Mouse (Mus musculus) granulocyte monocyte progenitor cell, adult 5-6 weeks (primary cell): ENCODE measurements around the gene Dohh. TPM values are rescaled to one million over a fixed set of nuclear protein-coding genes. Genes with fewer than 3 reads are reported as not detected.

Experiments
- total RNA-seq, 2 experiments: library from RNA; stranded (forward) in 1 of 2; stranded (reverse) in 1 of 2; fragments of 200-712, 200-1000 nt in 1 of 2; fragments of >200 nt in 1 of 2; fragmentation: Nextera tagmentation in 1 of 2; gene quantifications; 2 replicates each; pipeline ENCODE4 v1.2.3; 2014 to 2017

Gene Dohh
- total RNA-seq, 2 experiments from 2014 or later: 12.2 to 46.2 TPM

Other genes with a start within 250 kb of the Dohh start
Only the 30 nearest of the 35 such genes appear.
- 6.3 and 22.9 TPM in 2 replicates for gene Pias4, start 216.5 kb upstream of the Dohh start, total RNA-seq (2014; fragmentation: Nextera tagmentation)
- gene Pias4, start 216.5 kb upstream of the Dohh start, total RNA-seq (2017): 7.8 and 8.1 TPM in 2 replicates
- gene Eef2, start 207.8 kb upstream of the Dohh start, total RNA-seq (2014; fragmentation: Nextera tagmentation): 843 and 1,029 TPM in 2 replicates
- gene Eef2, start 207.8 kb upstream of the Dohh start, total RNA-seq (2017): 1,504 and 1,576 TPM in 2 replicates
- gene Dapk3, start 201.4 kb upstream of the Dohh start, total RNA-seq (2014; fragmentation: Nextera tagmentation): 25.7 and 40.8 TPM in 2 replicates
- gene Dapk3, start 201.4 kb upstream of the Dohh start, total RNA-seq (2017): 20.5 and 33.0 TPM in 2 replicates
- gene 4930442H23Rik, start 200.6 kb upstream of the Dohh start, total RNA-seq (2014; fragmentation: Nextera tagmentation): not detected in 2 replicates
- gene 4930442H23Rik, start 200.6 kb upstream of the Dohh start, total RNA-seq (2017): not detected in 2 replicates
- not detected in 2 replicates for gene Nmrk2, start 182.4 kb upstream of the Dohh start, total RNA-seq (2014; fragmentation: Nextera tagmentation)
- not detected in 2 replicates for gene Nmrk2, start 182.4 kb upstream of the Dohh start, total RNA-seq (2017)
- not detected in 2 replicates for gene Atcay, start 153.6 kb upstream of the Dohh start, total RNA-seq (2014; fragmentation: Nextera tagmentation)
- not detected in 2 replicates for gene Atcay, start 153.6 kb upstream of the Dohh start, total RNA-seq (2017)
- not detected in 2 replicates for gene Zfr2, start 151.3 kb upstream of the Dohh start, total RNA-seq (2014; fragmentation: Nextera tagmentation)
- 0.13 TPM in 1 of 2 replicates, not detected in the other for gene Zfr2, start 151.3 kb upstream of the Dohh start, total RNA-seq (2017)
- 16.8 and 35.6 TPM in 2 replicates for gene Matk, start 131.5 kb upstream of the Dohh start, total RNA-seq (2014; fragmentation: Nextera tagmentation)
- 39.1 and 43.9 TPM in 2 replicates for gene Matk, start 131.5 kb upstream of the Dohh start, total RNA-seq (2017)
- 94.0 and 105 TPM in 2 replicates for gene Mrpl54, start 117.5 kb upstream of the Dohh start, total RNA-seq (2014; fragmentation: Nextera tagmentation)
- 161 and 185 TPM in 2 replicates for gene Mrpl54, start 117.5 kb upstream of the Dohh start, total RNA-seq (2017)
- 19.7 and 29.1 TPM in 2 replicates for gene Apba3, start 117.5 kb upstream of the Dohh start, total RNA-seq (2014; fragmentation: Nextera tagmentation)
- 14.2 and 19.9 TPM in 2 replicates for gene Apba3, start 117.5 kb upstream of the Dohh start, total RNA-seq (2017)
- gene Tjp3, start 92.8 kb upstream of the Dohh start, total RNA-seq (2014; fragmentation: Nextera tagmentation): 1.0 and 8.4 TPM in 2 replicates
- gene Tjp3, start 92.8 kb upstream of the Dohh start, total RNA-seq (2017): 1.3 and 6.2 TPM in 2 replicates
- 32.4 and 42.7 TPM in 2 replicates for gene Pip5k1c, start 91.5 kb upstream of the Dohh start, total RNA-seq (2014; fragmentation: Nextera tagmentation)
- 24.7 and 32.7 TPM in 2 replicates for gene Pip5k1c, start 91.5 kb upstream of the Dohh start, total RNA-seq (2017)
- gene Cactin, start 63.3 kb upstream of the Dohh start, total RNA-seq (2014; fragmentation: Nextera tagmentation): 16.2 and 16.3 TPM in 2 replicates
- gene Cactin, start 63.3 kb upstream of the Dohh start, total RNA-seq (2017): 19.4 and 26.5 TPM in 2 replicates
- not detected in 2 replicates for gene Tbxa2r, start 55.7 kb upstream of the Dohh start, total RNA-seq (2014; fragmentation: Nextera tagmentation)
- 0.09 TPM in 1 of 2 replicates, not detected in the other for gene Tbxa2r, start 55.7 kb upstream of the Dohh start, total RNA-seq (2017)
- not detected in 2 replicates for gene Gipc3, start 41.2 kb upstream of the Dohh start, total RNA-seq (2014; fragmentation: Nextera tagmentation)
- gene Gipc3, start 41.2 kb upstream of the Dohh start, total RNA-seq (2017): not detected in 2 replicates
- gene Hmg20b, start 33.9 kb upstream of the Dohh start, total RNA-seq (2014; fragmentation: Nextera tagmentation): 19.1 and 43.4 TPM in 2 replicates
- gene Hmg20b, start 33.9 kb upstream of the Dohh start, total RNA-seq (2017): 29.8 and 35.5 TPM in 2 replicates
- gene Mfsd12, start 26.9 kb upstream of the Dohh start, total RNA-seq (2014; fragmentation: Nextera tagmentation): 12.0 and 17.5 TPM in 2 replicates
- 10.8 and 11.5 TPM in 2 replicates for gene Mfsd12, start 26.9 kb upstream of the Dohh start, total RNA-seq (2017)
- gene 4930404N11Rik, start 18.6 kb upstream of the Dohh start, total RNA-seq (2014; fragmentation: Nextera tagmentation): not detected in 2 replicates
- gene 4930404N11Rik, start 18.6 kb upstream of the Dohh start, total RNA-seq (2017): 0.10 and 0.26 TPM in 2 replicates
- 14.8 and 17.0 TPM in 2 replicates for gene Fzr1, start 5.9 kb upstream of the Dohh start, total RNA-seq (2014; fragmentation: Nextera tagmentation)
- 13.5 and 15.3 TPM in 2 replicates for gene Fzr1, start 5.9 kb upstream of the Dohh start, total RNA-seq (2017)
- 4.0 TPM in 1 of 2 replicates, not detected in the other for gene Gm48551, start within 50 bp of the Dohh start, total RNA-seq (2014; fragmentation: Nextera tagmentation)
- gene Gm48551, start within 50 bp of the Dohh start, total RNA-seq (2017): 0.30 TPM in 1 of 2 replicates, not detected in the other
- gene Gm48552, start 4.6 kb downstream of the Dohh start, total RNA-seq (2014; fragmentation: Nextera tagmentation): 2.2 TPM in 1 of 2 replicates, not detected in the other
- not detected in 2 replicates for gene Gm48552, start 4.6 kb downstream of the Dohh start, total RNA-seq (2017)
- 37.5 and 43.6 TPM in 2 replicates for gene Smim24, start 8.6 kb downstream of the Dohh start, total RNA-seq (2014; fragmentation: Nextera tagmentation)
- gene Smim24, start 8.6 kb downstream of the Dohh start, total RNA-seq (2017): 11.5 and 13.3 TPM in 2 replicates
- 39.6 and 41.7 TPM in 2 replicates for gene Nfic, start 71.2 kb downstream of the Dohh start, total RNA-seq (2014; fragmentation: Nextera tagmentation)
- 5.3 and 10.5 TPM in 2 replicates for gene Nfic, start 71.2 kb downstream of the Dohh start, total RNA-seq (2017)
- gene Celf5, start 98.3 kb downstream of the Dohh start, total RNA-seq (2014; fragmentation: Nextera tagmentation): not detected in 2 replicates
- gene Celf5, start 98.3 kb downstream of the Dohh start, total RNA-seq (2017): not detected in 2 replicates
- 124 and 140 TPM in 2 replicates for gene Ncln, start 112.0 kb downstream of the Dohh start, total RNA-seq (2014; fragmentation: Nextera tagmentation)
- gene Ncln, start 112.0 kb downstream of the Dohh start, total RNA-seq (2017): 83.1 and 128 TPM in 2 replicates
- gene S1pr4, start 115.7 kb downstream of the Dohh start, total RNA-seq (2014; fragmentation: Nextera tagmentation): 7.8 and 10.5 TPM in 2 replicates
- 7.0 and 9.2 TPM in 2 replicates for gene S1pr4, start 115.7 kb downstream of the Dohh start, total RNA-seq (2017)
- gene Gna15, start 139.8 kb downstream of the Dohh start, total RNA-seq (2014; fragmentation: Nextera tagmentation): 30.0 and 31.7 TPM in 2 replicates
- 23.8 and 34.6 TPM in 2 replicates for gene Gna15, start 139.8 kb downstream of the Dohh start, total RNA-seq (2017)
- gene Gna11, start 160.8 kb downstream of the Dohh start, total RNA-seq (2014; fragmentation: Nextera tagmentation): 17.0 and 25.7 TPM in 2 replicates
- 4.9 and 6.4 TPM in 2 replicates for gene Gna11, start 160.8 kb downstream of the Dohh start, total RNA-seq (2017)
- gene Aes, start 175.1 kb downstream of the Dohh start, total RNA-seq (2014; fragmentation: Nextera tagmentation): 216 and 220 TPM in 2 replicates
- 151 and 250 TPM in 2 replicates for gene Aes, start 175.1 kb downstream of the Dohh start, total RNA-seq (2017)
- gene Tle2, start 190.1 kb downstream of the Dohh start, total RNA-seq (2014; fragmentation: Nextera tagmentation): 4.4 and 5.0 TPM in 2 replicates
- gene Tle2, start 190.1 kb downstream of the Dohh start, total RNA-seq (2017): 0.17 and 2.4 TPM in 2 replicates